Mouse (Mus musculus): ENCODE results near the gene Olfr463. TPM values are rescaled to one million over a fixed set of nuclear protein-coding genes. Genes with fewer than 3 reads are reported as not detected.

Olfr463 gene
- polyA plus RNA-seq, 1 experiment from 2014 or later, result not detected

Other genes starting within 250 kb of the Olfr463 start
- gene Rnf43, start 234.7 kb downstream of the Olfr463 start, polyA plus RNA-seq (2014; fragmentation: Nextera tagmentation; extraction: Ambion mirVana), result 5.9 and 10.4 TPM in 2 replicates
- gene Supt4a, start 159.8 kb downstream of the Olfr463 start, polyA plus RNA-seq (2014; fragmentation: Nextera tagmentation; extraction: Ambion mirVana), result 188 and 200 TPM in 2 replicates
- 3.0 and 4.2 TPM in 2 replicates for gene Tspoap1, start 136.8 kb downstream of the Olfr463 start, polyA plus RNA-seq (2014; fragmentation: Nextera tagmentation; extraction: Ambion mirVana)
- gene Mpo, start 103.8 kb downstream of the Olfr463 start, polyA plus RNA-seq (2014; fragmentation: Nextera tagmentation; extraction: Ambion mirVana), result 0.41 TPM in 1 of 2 replicates, not detected in the other
- 0.10 TPM in 1 of 2 replicates, not detected in the other for gene Lpo, start 69.1 kb downstream of the Olfr463 start, polyA plus RNA-seq (2014; fragmentation: Nextera tagmentation; extraction: Ambion mirVana)
- 10.0 and 15.6 TPM in 2 replicates for gene Mks1, start 44.2 kb downstream of the Olfr463 start, polyA plus RNA-seq (2014; fragmentation: Nextera tagmentation; extraction: Ambion mirVana)
- 0.07 and 0.08 TPM in 2 replicates for gene Epx, start 21.9 kb downstream of the Olfr463 start, polyA plus RNA-seq (2014; fragmentation: Nextera tagmentation; extraction: Ambion mirVana)
- gene Olfr462, start 5.1 kb downstream of the Olfr463 start, polyA plus RNA-seq (2014; fragmentation: Nextera tagmentation; extraction: Ambion mirVana), result not detected in 2 replicates
- not detected in 2 replicates for gene Olfr464, start 23.6 kb upstream of the Olfr463 start, polyA plus RNA-seq (2014; fragmentation: Nextera tagmentation; extraction: Ambion mirVana)
- 18.7 and 23.6 TPM in 2 replicates for gene Dynll2, start 90.1 kb upstream of the Olfr463 start, polyA plus RNA-seq (2014; fragmentation: Nextera tagmentation; extraction: Ambion mirVana)
- 273 and 432 TPM in 2 replicates for gene Srsf1, start 150.0 kb upstream of the Olfr463 start, polyA plus RNA-seq (2014; fragmentation: Nextera tagmentation; extraction: Ambion mirVana)
- 39.4 and 50.7 TPM in 2 replicates for gene Vezf1, start 170.9 kb upstream of the Olfr463 start, polyA plus RNA-seq (2014; fragmentation: Nextera tagmentation; extraction: Ambion mirVana)
- gene Cuedc1, start 200.7 kb upstream of the Olfr463 start, polyA plus RNA-seq (2014; fragmentation: Nextera tagmentation; extraction: Ambion mirVana), result 13.2 and 17.0 TPM in 2 replicates